In the genomic region with DNA sequence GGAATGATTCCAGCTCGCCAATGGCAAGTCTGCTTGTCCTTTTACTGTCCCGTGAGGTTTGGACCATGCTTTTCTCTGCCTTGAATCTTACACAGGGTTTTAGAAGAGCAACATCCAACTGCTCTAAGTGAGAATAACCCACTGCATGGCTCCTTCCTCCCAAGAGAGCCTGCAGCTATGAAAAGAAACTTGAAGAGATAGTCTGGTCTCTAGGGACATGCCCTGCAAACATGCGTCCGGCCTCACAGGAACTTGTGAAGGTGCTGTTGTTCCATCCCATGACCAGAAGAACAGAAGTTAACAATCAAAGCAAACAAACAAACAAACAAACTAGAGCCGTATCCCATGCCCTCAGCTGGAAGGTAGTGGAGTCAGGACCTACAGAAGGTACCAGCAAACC, we compare ENCODE assay signal across 11 mouse cellular contexts. TPM values are rescaled to one million over a fixed set of nuclear protein-coding genes. Genes with fewer than 3 reads are reported as not detected.
DNase-seq lines count a peak whose midpoint lies in the region; ATAC-seq and TF ChIP-seq lines count a peak whose summit lies in the region.
"Had no signal": no experiment of that assay in that cellular context is flagged by ENCODE, and none has a peak within 500 bp of the region (broad histone marks: within the 10 kb centered on the region; RNA-seq: fewer than 3 reads in every experiment).

No protein-coding gene starts in this region.

- no peak overlapping the region for H3K9ac ChIP-seq in stomach, embryonic 16.5 days (ENCODE audit: low read length)
- H3K9ac ChIP-seq: liver, embryonic 13.5 days had no signal

- no peak for DNase-seq in cerebellum, adult 2 months
- DNase-seq in cerebellum, postnatal 36 days = no peak
- peak; percentile 38 for DNase-seq in kidney, adult 11 months
- DNase-seq in kidney, postnatal 4 days = no peak
- DNase-seq in spleen, adult 2 months (ENCODE audit: low read depth in 1 of 2, low spot score in 2 of 2) = peak; percentile 60 to 61
- no peak for DNase-seq in spleen, postnatal 4 days (ENCODE audit: low spot score in 2 of 2)
- DNase-seq in frontal cortex, postnatal 10 days (ENCODE audit: low spot score in 2 of 2) = no peak
- DNase-seq: liver, embryonic 13.5 days had no signal

- no peaks in the 10 kb centered on the region for H3K27me3 ChIP-seq in cerebellum, adult 2 months (ENCODE audit: control insufficient read depth, insufficient read depth, low read length)
- H3K27me3 ChIP-seq in spleen, adult 2 months (ENCODE audit: control insufficient read depth, insufficient read depth, low read length) = no peaks in the 10 kb centered on the region
- no peaks in the 10 kb centered on the region for H3K27me3 ChIP-seq in stomach, embryonic 16.5 days (ENCODE audit: control insufficient read depth, insufficient read depth, low read length)
- H3K27me3 ChIP-seq: liver, embryonic 13.5 days had no signal

- ATAC-seq in stomach, embryonic 16.5 days (ENCODE audit: insufficient read depth, low FRiP score) = no peak
- ATAC-seq: inflammation-experienced regulatory T-cells, adult 6 months had no signal

- no peak for TF ChIP-seq POLR2A in cerebellum, adult 2 months (IDR thresholded peaks at IDR 0.05; ENCODE audit: borderline replicate concordance, insufficient read depth, low read length)
- TF ChIP-seq POLR2A in spleen, adult 2 months (IDR thresholded peaks at IDR 0.05; ENCODE audit: low read depth, low read length) = no peak

- peaks cover 44% of the 10 kb centered on the region for H3K4me1 ChIP-seq in cerebellum, adult 2 months (ENCODE audit: control insufficient read depth, insufficient read depth, low read length)
- peaks cover 44% of the 10 kb centered on the region; the same call in 1 of the 2 replicates for H3K4me1 ChIP-seq in spleen, adult 2 months (ENCODE audit: control insufficient read depth, insufficient read depth, insufficient read length)
- peaks cover 44% of the 10 kb centered on the region for H3K4me1 ChIP-seq in stomach, embryonic 16.5 days (ENCODE audit: control insufficient read depth, insufficient read depth, low read length)

- no peaks in the 10 kb centered on the region for H3K9me3 ChIP-seq in stomach, embryonic 16.5 days (replicated peaks; ENCODE audit: control insufficient read depth, low read length)
- H3K9me3 ChIP-seq: G1E; liver, embryonic 13.5 days had no signal

- peak overlapping the region; percentile 57 for H3K27ac ChIP-seq in cerebellum, adult 2 months (ENCODE audit: insufficient read depth, low read length)
- peak overlapping the region; percentile 86 for H3K27ac ChIP-seq in spleen, adult 2 months (ENCODE audit: insufficient read depth, low read length)
- peak overlapping the region; percentile 38; the same call in 1 of the 2 replicates for H3K27ac ChIP-seq in stomach, embryonic 16.5 days (ENCODE audit: low read length)
- H3K27ac ChIP-seq: liver, embryonic 13.5 days had no signal

- TF ChIP-seq CTCF in cerebellum, adult 2 months (IDR thresholded peaks at IDR 0.05; ENCODE audit: borderline replicate concordance, insufficient read depth, low read depth, low read length) = no peak
- no peak for TF ChIP-seq CTCF in spleen, adult 2 months (IDR thresholded peaks at IDR 0.05; ENCODE audit: extremely low read depth, insufficient read depth, insufficient read length, insufficient replicate concordance)

- H3K4me2 ChIP-seq in stomach, embryonic 16.5 days (ENCODE audit: low read depth, low read length) = no peak overlapping the region; the same call in 1 of the 2 replicates
- H3K4me2 ChIP-seq: liver, embryonic 13.5 days had no signal

- H3K36me3 ChIP-seq in spleen, adult 2 months (ENCODE audit: control insufficient read depth, insufficient read depth, low read length) = peaks cover 15% of the 10 kb centered on the region
- peaks cover 4% of the 10 kb centered on the region; the same call in 1 of the 2 replicates for H3K36me3 ChIP-seq in stomach, embryonic 16.5 days (ENCODE audit: control insufficient read depth, insufficient read depth, low read length)

- H3K4me3 ChIP-seq in cerebellum, adult 2 months (replicated peaks; ENCODE audit: insufficient read depth, low read depth, low read length) = no peak overlapping the region
- H3K4me3 ChIP-seq in spleen, adult 2 months (ENCODE audit: extremely low read depth, insufficient read depth, insufficient read length) = no peak overlapping the region
- H3K4me3 ChIP-seq in stomach, embryonic 16.5 days (replicated peaks; ENCODE audit: low read length) = no peak overlapping the region
- H3K4me3 ChIP-seq: liver, embryonic 13.5 days had no signal

- WGBS in cerebellum, adult 2 months = 90% methylated on average over 5 of the region's 5 CpGs
- WGBS in spleen, adult 2 months = 47% methylated on average over 5 of the region's 5 CpGs
- 78% methylated on average over 5 of the region's 5 CpGs for whole genome bisulfite sequencing in stomach, embryonic 16.5 days

RNA-seq across cellular contexts. Expression of a gene that starts 55.4 kb away (rescaled TPM):
- polyA plus RNA-seq in cerebellum, adult 2 months (2012; rRNA removed) = 89.8 and 93.9 TPM in 2 replicates
- polyA plus RNA-seq in spleen, adult 2 months (2012; rRNA removed) = 47.7 and 57.3 TPM in 2 replicates
- polyA plus RNA-seq in stomach, embryonic 16.5 days (2015; fragmentation: Nextera tagmentation; extraction: Ambion mirVana) = 10.6 and 12.2 TPM in 2 replicates

Comparison
In these comparisons a context has a peak if more than half of its experiments do, and no peak if none do; other contexts are left out.
1. DNase-seq: peak in kidney, adult 11 months (single experiment) and spleen, adult 2 months (2 of 2); none in cerebellum, adult 2 months (0 of 2), cerebellum, postnatal 36 days (0 of 2), kidney, postnatal 4 days (0 of 2), spleen, postnatal 4 days (0 of 2) and frontal cortex, postnatal 10 days (0 of 2).
2. Peak in every context shown above with its lines, with median percentiles within 50 percentile points of each other: H3K27ac ChIP-seq.